Mouse (Mus musculus) subcutaneous adipose tissue, adult 2 months (tissue): ENCODE data around the gene Fat4. TPM values are rescaled to one million over a fixed set of nuclear protein-coding genes. Genes with fewer than 3 reads are reported as not detected.

ENCODE experiments used
- polyA plus RNA-seq: library from polyadenylated mRNA; depleted of rRNA; stranded (reverse); fragments of >200 nt; gene quantifications from 2 replicates; pipeline ENCODE4 v1.2.3, GENCODE M21; 2012; ENCODE audit warnings: low replicate concordance; rRNA removed

Fat4 gene
- 3.5 and 4.9 TPM in 2 replicates for polyA plus RNA-seq

DNA sequence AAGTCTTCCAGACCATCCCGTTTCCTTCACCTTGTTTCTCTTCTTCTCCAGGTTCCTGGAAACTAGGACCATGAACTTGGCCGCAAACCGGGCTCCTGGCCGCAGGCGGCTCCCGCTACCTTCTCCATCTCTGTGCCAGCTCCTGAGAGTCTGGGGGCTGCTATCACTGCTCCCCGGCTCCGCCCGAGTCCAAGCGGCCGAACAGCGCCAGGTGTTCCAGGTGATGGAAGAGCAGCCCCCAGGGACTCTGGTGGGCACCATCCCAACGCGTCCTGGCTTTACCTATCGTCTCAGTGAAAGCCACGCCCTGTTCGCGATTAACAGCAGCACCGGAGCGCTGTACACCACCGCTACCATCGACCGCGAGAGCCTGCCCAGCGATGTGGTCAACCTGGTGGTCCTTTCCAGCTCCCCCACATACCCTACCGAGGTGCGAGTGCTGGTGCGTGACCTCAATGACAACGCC is at the start of gene Fat4:
TSS of gene Fat4 (plus strand) at position 51 of the 466 bp plus-strand sequence.

